Mouse (Mus musculus) neural tube, embryonic 14.5 days (tissue): Measurements from ENCODE around the gene Stk32c. TPM values are rescaled to one million over a fixed set of nuclear protein-coding genes. Genes with fewer than 3 reads are reported as not detected.

Source experiments
- ATAC-seq: fragments of 200-750 bp; cut with Nextera tagmentation; 2 replicates; pipeline ENCODE4 v1.8.0; 2017; ENCODE audit warnings: low read depth, mild to moderate bottlenecking, moderate TSS enrichment, moderate library complexity
- H3K27ac ChIP-seq: fragments of 300-500 bp; sonication (generic); 2 replicates; pipeline ENCODE4 v1.5.1; 2014; ENCODE audit warnings: low read depth, mild to moderate bottlenecking, control low read depth, low read length, moderate library complexity, mixed read lengths
- H3K27me3 ChIP-seq: fragments of 300-500 bp; sonication (generic); 2 replicates; pipeline ENCODE4 v1.6.1; 2014; ENCODE audit warnings: low read length; ENCODE audit not compliant: control insufficient read depth, insufficient read depth
- H3K36me3 ChIP-seq: fragments of 300-500 bp; sonication (generic); 2 replicates; pipeline ENCODE4 v1.6.1; 2014; ENCODE audit warnings: low read length, mixed read lengths; ENCODE audit not compliant: control insufficient read depth, insufficient read depth
- H3K4me1 ChIP-seq: fragments of 300-500 bp; sonication (generic); 2 replicates; pipeline ENCODE4 v1.6.1; 2014; ENCODE audit warnings: low read length; ENCODE audit not compliant: control insufficient read depth, insufficient read depth
- H3K4me2 ChIP-seq: fragments of 300-500 bp; sonication (generic); 2 replicates; pipeline ENCODE4 v1.6.1; 2014; ENCODE audit warnings: mild to moderate bottlenecking, low read depth, low read length, control low read depth
- H3K4me3 ChIP-seq: fragments of 300-500 bp; sonication (generic); 2 replicates; pipeline ENCODE4 v1.5.1; 2014; ENCODE audit warnings: low read depth, low read length, control low read depth, mixed read lengths
- H3K9ac ChIP-seq: fragments of 300-500 bp; sonication (generic); replicated peaks from 2 replicates; pipeline ENCODE4 v1.6.1; 2014; ENCODE audit warnings: low read depth, mild to moderate bottlenecking, control low read depth, low read length, mixed read lengths
- H3K9me3 ChIP-seq: fragments of 300-500 bp; sonication (generic); 2 replicates; pipeline ENCODE4 v1.6.1; 2016; ENCODE audit warnings: low read length; ENCODE audit not compliant: control insufficient read depth
- WGBS: fragments of 180-500 bp; shearing (Covaris S2); extraction: QIAGEN DNeasy Blood & Tissue Kit; methylation state at CpG from one replicate; pipeline ENCODE4 v1.1.7; 2014; 5-methylcytosine and 5-hydroxymethylcytosine counted together
- polyA plus RNA-seq: library from polyadenylated mRNA; unstranded; fragments of >200 nt; fragmentation: Nextera tagmentation; extraction: Ambion mirVana; gene quantifications from 2 replicates; pipeline ENCODE4 v1.2.1, GENCODE M21; 2014

Gene Stk32c
- polyA plus RNA-seq, 1 experiment from 2014 or later: 1.7 TPM

- ATAC-seq: peak; percentile 84
- no peak overlapping the region for H3K4me3 ChIP-seq
- no peaks in the 10 kb centered on the region for H3K36me3 ChIP-seq
- H3K27me3 ChIP-seq: no peaks in the 10 kb centered on the region
- H3K4me1 ChIP-seq: no peaks in the 10 kb centered on the region; the same call in 1 of the 2 replicates
- no peak overlapping the region for H3K9ac ChIP-seq
- no peak overlapping the region for H3K27ac ChIP-seq
- H3K4me2 ChIP-seq: no peak overlapping the region
- no peaks in the 10 kb centered on the region for H3K9me3 ChIP-seq
- 1% methylated on average over 7 of the region's 7 CpGs for WGBS
Measured at GRCm38 (mm10) chr7:139233714-139234113, 20.6 kb upstream of the Stk32c start.

GRCm38 (mm10) chr7:139230241-139230640, 17.1 kb upstream of the Stk32c start:
- Histone ChIP-seq H3K27me3 (no peaks in the 10 kb centered on the region), H3K9ac (no peak overlapping the region), H3K4me3 (no peak overlapping the region), H3K4me2 (no peak overlapping the region), H3K36me3 (no peaks in the 10 kb centered on the region), H3K4me1 (no peaks in the 10 kb centered on the region; the same call in 1 of the 2 replicates), H3K9me3 (no peaks in the 10 kb centered on the region), H3K27ac (no peak overlapping the region)
- 77% methylated on average over 12 of the region's 12 CpGs for WGBS
- ATAC-seq: no peak

GRCm38 (mm10) chr7:139229837-139230236, 16.7 kb upstream of the Stk32c start:
- Histone ChIP-seq H3K27ac (no peak overlapping the region), H3K4me1 (no peaks in the 10 kb centered on the region; the same call in 1 of the 2 replicates), H3K36me3 (no peaks in the 10 kb centered on the region), H3K27me3 (no peaks in the 10 kb centered on the region), H3K4me3 (no peak overlapping the region), H3K9me3 (no peaks in the 10 kb centered on the region), H3K9ac (no peak overlapping the region), H3K4me2 (no peak overlapping the region)
- no peak for ATAC-seq
- WGBS: 93% methylated on average over 5 of the region's 5 CpGs

GRCm38 (mm10) chr7:139228447-139229171, 15.5 kb upstream of the Stk32c start:
- Histone ChIP-seq H3K27ac (no peak overlapping the region), H3K9ac (no peak overlapping the region), H3K36me3 (no peaks in the 10 kb centered on the region), H3K9me3 (no peaks in the 10 kb centered on the region), H3K4me3 (no peak overlapping the region), H3K4me1 (no peaks in the 10 kb centered on the region), H3K27me3 (no peaks in the 10 kb centered on the region), H3K4me2 (no peak overlapping the region)
- 75% methylated on average over 6 of the region's 6 CpGs for WGBS
- no peak for ATAC-seq

- Histone ChIP-seq H3K36me3 (no peaks in the 10 kb centered on the region), H3K27ac (no peak overlapping the region), H3K4me2 (no peak overlapping the region), H3K4me3 (no peak overlapping the region), H3K4me1 (no peaks in the 10 kb centered on the region), H3K27me3 (no peaks in the 10 kb centered on the region), H3K9me3 (no peaks in the 10 kb centered on the region), H3K9ac (no peak overlapping the region)
- WGBS: 89% methylated on average over 7 of the region's 7 CpGs
- no peak for ATAC-seq
Measured at GRCm38 (mm10) chr7:139226416-139226815, 13.3 kb upstream of the Stk32c start.

GRCm38 (mm10) chr7:139224725-139225124, 11.6 kb upstream of the Stk32c start:
- H3K4me1 ChIP-seq: no peaks in the 10 kb centered on the region
- H3K27ac ChIP-seq: no peak overlapping the region
- H3K9ac ChIP-seq: no peak overlapping the region
- H3K9me3 ChIP-seq: no peaks in the 10 kb centered on the region
- H3K36me3 ChIP-seq: no peaks in the 10 kb centered on the region
- no peaks in the 10 kb centered on the region for H3K27me3 ChIP-seq
- 86% methylated on average over 8 of the region's 8 CpGs for WGBS
- H3K4me2 ChIP-seq: no peak overlapping the region
- ATAC-seq: no peak
- H3K4me3 ChIP-seq: no peak overlapping the region

GRCm38 (mm10) chr7:139224070-139224469, 11.0 kb upstream of the Stk32c start:
- H3K27ac ChIP-seq: no peak overlapping the region
- no peak overlapping the region for H3K4me3 ChIP-seq
- H3K36me3 ChIP-seq: no peaks in the 10 kb centered on the region
- no peaks in the 10 kb centered on the region for H3K27me3 ChIP-seq
- no peaks in the 10 kb centered on the region for H3K9me3 ChIP-seq
- no peak for ATAC-seq
- 97% methylated on average over 1 of the region's 1 CpGs for WGBS
- H3K4me2 ChIP-seq: no peak overlapping the region
- H3K4me1 ChIP-seq: no peaks in the 10 kb centered on the region
- H3K9ac ChIP-seq: no peak overlapping the region

GRCm38 (mm10) chr7:139222341-139222740, 9.2 kb upstream of the Stk32c start:
- Histone ChIP-seq H3K4me3 (no peak overlapping the region), H3K4me1 (no peaks in the 10 kb centered on the region), H3K27ac (no peak overlapping the region), H3K36me3 (no peaks in the 10 kb centered on the region), H3K9me3 (no peaks in the 10 kb centered on the region), H3K4me2 (no peak overlapping the region), H3K27me3 (no peaks in the 10 kb centered on the region), H3K9ac (no peak overlapping the region)
- 84% methylated on average over 4 of the region's 4 CpGs for WGBS
- ATAC-seq: no peak

- WGBS: 68% methylated on average over 2 of the region's 2 CpGs
- Histone ChIP-seq H3K27me3 (no peaks in the 10 kb centered on the region), H3K27ac (no peak overlapping the region), H3K4me1 (no peaks in the 10 kb centered on the region), H3K9me3 (no peaks in the 10 kb centered on the region), H3K4me2 (no peak overlapping the region), H3K9ac (no peak overlapping the region), H3K4me3 (no peak overlapping the region), H3K36me3 (no peaks in the 10 kb centered on the region)
- no peak for ATAC-seq
Measured at GRCm38 (mm10) chr7:139221856-139222255, 8.7 kb upstream of the Stk32c start.
